Mouse (Mus musculus): Measurements from ENCODE around the gene Zfp445.
"Not testable (repeated sequence)": the region's sequence is repeated elsewhere in the genome, so short reads cannot be mapped to it uniquely, and the experiment has no call there.

DNA sequence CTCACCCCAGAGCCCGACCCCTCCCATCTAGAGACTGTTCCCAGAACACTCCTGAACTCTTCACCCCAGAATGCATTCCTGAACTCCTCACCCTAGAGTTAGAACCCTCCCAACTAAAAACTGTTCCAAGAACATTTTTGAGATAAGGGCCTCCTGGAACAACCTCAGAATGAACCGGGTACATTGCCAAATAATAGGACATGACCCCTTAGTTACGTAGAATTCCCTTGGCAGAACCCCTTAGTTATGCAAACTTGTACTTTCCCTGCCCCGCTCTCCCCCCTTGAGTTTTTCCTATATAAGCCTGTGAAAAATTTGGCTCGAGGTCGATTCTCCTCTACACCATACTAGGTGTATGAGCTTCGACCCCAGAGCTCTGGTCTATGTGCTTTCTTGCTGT is 10.7 kb downstream of the Zfp445 start:
- TF ChIP-seq CTCF, EP300 (IDR thresholded peaks at IDR 0.05; ENCODE audit: low read depth): not testable (repeated sequence)
